Mouse (Mus musculus): ENCODE results near the gene Dnajc1. TPM values are rescaled to one million over a fixed set of nuclear protein-coding genes. Genes with fewer than 3 reads are reported as not detected.

Dnajc1 gene
- 20.6 and 23.7 TPM in 2 replicates for polyA plus RNA-seq (2014; fragmentation: Nextera tagmentation; extraction: Ambion mirVana)

DNA sequence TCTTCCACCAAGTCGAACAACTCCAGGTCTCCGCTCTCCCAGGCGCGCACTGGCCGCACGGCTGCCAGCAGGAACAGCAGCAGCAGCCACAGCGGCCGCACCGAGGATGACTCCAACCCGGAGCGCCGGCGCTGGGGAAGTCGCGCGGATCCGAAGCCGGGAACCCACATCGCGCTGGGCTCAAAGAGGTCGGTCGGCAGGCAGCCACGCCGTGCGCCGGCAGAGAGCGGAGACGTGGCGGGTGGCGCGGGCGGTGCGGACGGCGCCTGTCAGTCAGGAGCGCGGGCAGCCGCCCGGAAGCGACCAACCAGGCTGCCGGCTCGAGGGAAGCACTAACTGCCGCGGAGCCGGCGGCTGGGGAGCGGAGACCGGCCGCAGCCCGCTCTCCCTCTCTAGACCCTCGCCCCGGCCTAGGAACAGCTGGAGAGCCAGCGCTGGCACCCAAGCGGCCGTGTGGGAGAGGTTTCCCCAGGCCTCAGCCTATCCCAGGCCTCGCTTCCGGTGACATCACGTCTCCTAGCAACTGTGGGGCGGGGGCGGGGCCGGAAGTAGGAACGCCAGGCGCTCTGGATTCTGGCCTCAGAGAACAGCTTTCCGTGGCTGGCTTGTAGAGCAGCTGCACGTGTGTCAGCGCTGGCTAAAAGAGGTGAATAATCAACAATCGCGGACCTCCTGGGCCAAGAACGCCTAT is at the start of gene Dnajc1:
Dnajc1 (minus strand) TSS at position 500 of the 691 bp plus-strand sequence.
- Histone ChIP-seq H3K27ac (ENCODE audit: low read depth, low read length) (peak within 1 kb of the TSS; percentile 96), H3K36me3 (ENCODE audit: control insufficient read depth, insufficient read depth, low read length) (no peaks in the 10 kb centered on the region), H3K27me3 (replicated peaks; ENCODE audit: control insufficient read depth, insufficient read depth, low read length) (no peaks in the 10 kb centered on the region), H3K9me3 (ENCODE audit: control insufficient read depth, low read length) (no peaks in the 10 kb centered on the region), H3K4me1 (replicated peaks; ENCODE audit: control insufficient read depth, insufficient read depth, low read length) (no peaks in the 10 kb centered on the region; the same call in 1 of the 2 replicates), H3K9ac (ENCODE audit: low read depth, low read length) (peak within 1 kb of the TSS; percentile 89), H3K4me3 (ENCODE audit: low read depth, low read length) (peak within 1 kb of the TSS; percentile 93), H3K4me2 (peak within 1 kb of the TSS; percentile 86)
- peak; percentile 92 for DNase-seq (ENCODE audit: low spot score)
- peak; percentile 100 for ATAC-seq (replicated peaks; ENCODE audit: low FRiP score)
- WGBS, result under 1% methylated on average over 69 of the region's 69 CpGs

GRCm38 (mm10) chr2:18441871-18442270 is 49.2 kb upstream of the Dnajc1 start:
- Histone ChIP-seq H3K4me3 (ENCODE audit: low read depth, low read length) (no peak overlapping the region), H3K36me3 (ENCODE audit: control insufficient read depth, insufficient read depth, low read length) (no peaks in the 10 kb centered on the region), H3K27me3 (replicated peaks; ENCODE audit: control insufficient read depth, insufficient read depth, low read length) (no peaks in the 10 kb centered on the region), H3K4me1 (replicated peaks; ENCODE audit: control insufficient read depth, insufficient read depth, low read length) (no peaks in the 10 kb centered on the region), H3K9ac (ENCODE audit: low read depth, low read length) (no peak overlapping the region), H3K27ac (ENCODE audit: low read depth, low read length) (no peak overlapping the region), H3K9me3 (ENCODE audit: control insufficient read depth, low read length) (no peaks in the 10 kb centered on the region), H3K4me2 (no peak overlapping the region)
- WGBS, result 63% methylated on average over 6 of the region's 6 CpGs
- DNase-seq (ENCODE audit: low spot score), result no peak
- ATAC-seq (replicated peaks; ENCODE audit: low FRiP score), result no peak

DNA sequence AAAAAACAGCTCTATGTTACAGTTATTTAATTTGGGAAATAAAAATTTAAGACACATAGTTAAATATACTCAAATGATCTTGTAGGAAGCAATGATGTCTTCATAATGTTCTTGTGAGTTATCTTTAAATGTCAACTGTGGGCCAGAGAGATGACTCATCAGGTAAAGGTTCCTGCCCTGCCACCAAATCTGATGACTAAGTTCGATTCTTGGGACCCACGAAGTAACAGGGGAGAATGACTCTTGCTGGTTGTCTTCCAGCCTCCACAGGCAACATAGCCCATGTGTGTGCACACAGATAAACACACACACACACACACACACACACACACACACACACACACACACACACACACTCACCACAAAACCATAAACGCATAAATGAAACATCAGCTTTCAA is 22.6 kb upstream of the Dnajc1 start:
- Histone ChIP-seq H3K27ac (ENCODE audit: low read depth, low read length) (no peak overlapping the region), H3K4me1 (replicated peaks; ENCODE audit: control insufficient read depth, insufficient read depth, low read length) (no peaks in the 10 kb centered on the region), H3K36me3 (ENCODE audit: control insufficient read depth, insufficient read depth, low read length) (no peaks in the 10 kb centered on the region), H3K27me3 (replicated peaks; ENCODE audit: control insufficient read depth, insufficient read depth, low read length) (no peaks in the 10 kb centered on the region), H3K9me3 (ENCODE audit: control insufficient read depth, low read length) (no peaks in the 10 kb centered on the region), H3K4me2 (no peak overlapping the region), H3K4me3 (ENCODE audit: low read depth, low read length) (no peak overlapping the region), H3K9ac (ENCODE audit: low read depth, low read length) (no peak overlapping the region)
- WGBS, result 74% methylated on average over 3 of the region's 3 CpGs
- ATAC-seq (replicated peaks; ENCODE audit: low FRiP score) (no peak), DNase-seq (ENCODE audit: low spot score) (no peak)

DNA sequence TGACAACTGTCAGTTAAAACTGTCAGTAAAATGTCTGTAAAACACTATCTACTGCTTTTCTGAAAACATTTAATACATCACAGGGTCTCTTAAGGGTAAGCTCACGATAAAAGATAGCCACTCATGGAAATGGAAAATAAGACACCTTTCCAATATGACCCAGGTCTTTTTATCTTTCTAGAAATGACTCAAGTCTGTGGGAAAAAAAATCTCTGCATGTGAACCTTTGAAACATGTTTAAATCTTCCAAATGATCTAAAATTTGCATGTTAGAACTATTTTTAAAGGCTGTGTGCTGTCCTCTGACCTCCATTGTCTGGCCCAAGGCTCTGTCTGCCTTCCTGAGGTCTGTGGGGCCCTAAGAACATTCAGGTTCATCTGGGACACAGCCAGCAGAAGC is 11.0 kb upstream of the Dnajc1 start:
- Histone ChIP-seq H3K4me3 (ENCODE audit: low read depth, low read length) (no peak overlapping the region), H3K27ac (ENCODE audit: low read depth, low read length) (no peak overlapping the region), H3K9me3 (ENCODE audit: control insufficient read depth, low read length) (no peaks in the 10 kb centered on the region), H3K4me1 (replicated peaks; ENCODE audit: control insufficient read depth, insufficient read depth, low read length) (no peaks in the 10 kb centered on the region), H3K27me3 (replicated peaks; ENCODE audit: control insufficient read depth, insufficient read depth, low read length) (no peaks in the 10 kb centered on the region), H3K9ac (ENCODE audit: low read depth, low read length) (no peak overlapping the region), H3K4me2 (no peak overlapping the region), H3K36me3 (ENCODE audit: control insufficient read depth, insufficient read depth, low read length) (no peaks in the 10 kb centered on the region)
- 68% methylated on average over 1 of the region's 1 CpGs for WGBS
- DNase-seq (ENCODE audit: low spot score) (no peak), ATAC-seq (replicated peaks; ENCODE audit: low FRiP score) (no peak)

- Histone ChIP-seq H3K4me3 (ENCODE audit: low read depth, low read length) (no peak overlapping the region), H3K4me1 (replicated peaks; ENCODE audit: control insufficient read depth, insufficient read depth, low read length) (no peaks in the 10 kb centered on the region), H3K9me3 (ENCODE audit: control insufficient read depth, low read length) (no peaks in the 10 kb centered on the region), H3K9ac (ENCODE audit: low read depth, low read length) (no peak overlapping the region), H3K27me3 (replicated peaks; ENCODE audit: control insufficient read depth, insufficient read depth, low read length) (no peaks in the 10 kb centered on the region), H3K27ac (ENCODE audit: low read depth, low read length) (no peak overlapping the region), H3K4me2 (no peak overlapping the region), H3K36me3 (ENCODE audit: control insufficient read depth, insufficient read depth, low read length) (no peaks in the 10 kb centered on the region)
- ATAC-seq (replicated peaks; ENCODE audit: low FRiP score) (no peak), DNase-seq (ENCODE audit: low spot score) (no peak)
- 66% methylated on average over 2 of the region's 2 CpGs for WGBS
Observed at GRCm38 (mm10) chr2:18401771-18402170, 9.1 kb upstream of the Dnajc1 start.

DNA sequence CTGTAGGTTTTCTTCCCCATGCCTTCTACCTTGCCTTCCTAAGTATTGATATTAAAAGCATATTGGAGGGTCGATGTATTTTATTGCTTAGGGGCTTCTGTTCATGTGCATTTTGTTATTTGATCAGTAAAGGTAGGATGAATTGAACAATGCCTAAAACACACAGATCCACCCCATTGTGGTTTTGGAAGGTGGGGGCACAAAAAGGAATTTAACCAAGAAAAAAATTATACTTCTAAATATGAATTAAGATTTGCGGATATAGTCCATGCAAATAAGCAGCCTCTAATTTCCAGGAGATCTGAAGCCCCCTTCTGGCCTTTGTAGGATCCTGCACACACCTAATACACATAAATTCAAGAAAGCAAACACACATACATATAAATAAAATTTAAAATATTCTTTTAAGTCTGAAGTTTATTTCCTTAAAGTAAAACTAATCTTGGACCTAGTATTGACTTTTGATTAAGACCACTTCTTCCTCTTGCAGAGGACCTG is 441 bp upstream of the Dnajc1 start:
- 65% methylated on average over 2 of the region's 2 CpGs for WGBS
- ATAC-seq (replicated peaks; ENCODE audit: low FRiP score) (no peak), DNase-seq (ENCODE audit: low spot score) (no peak)
- Histone ChIP-seq H3K4me2 (peak overlapping the region; percentile 86), H3K4me1 (replicated peaks; ENCODE audit: control insufficient read depth, insufficient read depth, low read length) (no peaks in the 10 kb centered on the region; the same call in 1 of the 2 replicates), H3K9me3 (ENCODE audit: control insufficient read depth, low read length) (no peaks in the 10 kb centered on the region), H3K27me3 (replicated peaks; ENCODE audit: control insufficient read depth, insufficient read depth, low read length) (no peaks in the 10 kb centered on the region), H3K4me3 (ENCODE audit: low read depth, low read length) (peak overlapping the region; percentile 93), H3K9ac (ENCODE audit: low read depth, low read length) (peak overlapping the region; percentile 89), H3K27ac (ENCODE audit: low read depth, low read length) (peak overlapping the region; percentile 96), H3K36me3 (ENCODE audit: control insufficient read depth, insufficient read depth, low read length) (no peaks in the 10 kb centered on the region)

- DNase-seq (ENCODE audit: low spot score), result no peak
Observed at GRCm38 (mm10) chr2:18391861-18392260, 769 bp downstream of the Dnajc1 start.

DNA sequence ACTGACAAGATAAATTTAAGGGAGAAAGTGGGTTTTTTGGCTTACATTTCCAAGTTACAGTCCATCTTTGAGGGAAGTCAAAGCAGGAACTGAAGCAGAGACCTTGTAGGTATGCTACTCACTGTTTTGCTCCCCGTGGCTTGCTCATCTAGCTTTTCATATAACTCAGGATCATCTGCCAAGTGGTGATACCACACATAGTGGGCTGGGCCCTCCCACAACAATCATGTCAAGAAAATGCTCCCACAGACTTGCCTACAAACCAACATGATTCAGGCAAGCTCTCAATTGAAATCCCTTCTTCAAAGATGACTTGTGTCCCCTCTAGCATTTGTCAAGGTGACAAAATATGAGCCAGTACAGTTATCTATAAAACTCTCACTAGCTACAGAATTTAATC is 3.0 kb downstream of the Dnajc1 start:
- Histone ChIP-seq H3K9me3 (ENCODE audit: control insufficient read depth, low read length) (no peaks in the 10 kb centered on the region), H3K36me3 (ENCODE audit: control insufficient read depth, insufficient read depth, low read length) (no peaks in the 10 kb centered on the region), H3K4me1 (replicated peaks; ENCODE audit: control insufficient read depth, insufficient read depth, low read length) (no peaks in the 10 kb centered on the region; the same call in 1 of the 2 replicates), H3K27ac (ENCODE audit: low read depth, low read length) (no peak overlapping the region), H3K9ac (ENCODE audit: low read depth, low read length) (no peak overlapping the region), H3K4me3 (ENCODE audit: low read depth, low read length) (no peak overlapping the region), H3K27me3 (replicated peaks; ENCODE audit: control insufficient read depth, insufficient read depth, low read length) (no peaks in the 10 kb centered on the region), H3K4me2 (no peak overlapping the region)
- DNase-seq (ENCODE audit: low spot score) (no peak), ATAC-seq (replicated peaks; ENCODE audit: low FRiP score) (no peak)
- WGBS, result 56% methylated on average over 1 of the region's 1 CpGs

More at GRCm38 (mm10) chr2:18391861-18392260, 769 bp downstream of the Dnajc1 start:
- no peak for ATAC-seq (replicated peaks; ENCODE audit: low FRiP score)
- Histone ChIP-seq H3K9me3 (ENCODE audit: control insufficient read depth, low read length) (no peaks in the 10 kb centered on the region), H3K9ac (ENCODE audit: low read depth, low read length) (peak overlapping the region; percentile 89), H3K4me1 (replicated peaks; ENCODE audit: control insufficient read depth, insufficient read depth, low read length) (no peaks in the 10 kb centered on the region; the same call in 1 of the 2 replicates), H3K4me2 (peak overlapping the region; percentile 86), H3K27ac (ENCODE audit: low read depth, low read length) (peak overlapping the region; percentile 96), H3K36me3 (ENCODE audit: control insufficient read depth, insufficient read depth, low read length) (no peaks in the 10 kb centered on the region), H3K27me3 (replicated peaks; ENCODE audit: control insufficient read depth, insufficient read depth, low read length) (no peaks in the 10 kb centered on the region), H3K4me3 (ENCODE audit: low read depth, low read length) (peak overlapping the region; percentile 93)
- 1% methylated on average over 11 of the region's 11 CpGs for WGBS

- ATAC-seq (replicated peaks; ENCODE audit: low FRiP score) (no peak), DNase-seq (ENCODE audit: low spot score) (no peak)
- no peak overlapping the region for H3K4me2 ChIP-seq
- no peak overlapping the region for H3K4me3 ChIP-seq (ENCODE audit: low read depth, low read length)
- H3K36me3 ChIP-seq (ENCODE audit: control insufficient read depth, insufficient read depth, low read length), result no peaks in the 10 kb centered on the region
- H3K4me1 ChIP-seq (replicated peaks; ENCODE audit: control insufficient read depth, insufficient read depth, low read length), result no peaks in the 10 kb centered on the region
- H3K27ac ChIP-seq (ENCODE audit: low read depth, low read length), result no peak overlapping the region
- H3K27me3 ChIP-seq (replicated peaks; ENCODE audit: control insufficient read depth, insufficient read depth, low read length), result no peaks in the 10 kb centered on the region
- H3K9me3 ChIP-seq (ENCODE audit: control insufficient read depth, low read length), result no peaks in the 10 kb centered on the region
- H3K9ac ChIP-seq (ENCODE audit: low read depth, low read length), result no peak overlapping the region
Observed at GRCm38 (mm10) chr2:18381662-18382061, 11.0 kb downstream of the Dnajc1 start.
